Mouse (Mus musculus) forebrain, embryonic 15.5 days (tissue): ENCODE measurements around the gene Gm2381. TPM values are rescaled to one million over a fixed set of nuclear protein-coding genes. Genes with fewer than 3 reads are reported as not detected.
"Not testable (repeated sequence)": the region's sequence is repeated elsewhere in the genome, so short reads cannot be mapped to it uniquely, and the experiment has no call there.

Source experiments
- ATAC-seq: fragments of 200-750 bp; cut with Nextera tagmentation; replicated peaks from 2 replicates; pipeline ENCODE4 v1.8.0; 2017; ENCODE audit warnings: mild to moderate bottlenecking, moderate TSS enrichment, moderate library complexity
- H3K27ac ChIP-seq: fragments of 300-500 bp; sonication (generic); replicated peaks from 2 replicates; pipeline ENCODE4 v1.5.1; 2015; ENCODE audit warnings: mild to moderate bottlenecking, inconsistent platforms
- H3K27me3 ChIP-seq: fragments of 300-500 bp; sonication (generic); 2 replicates; pipeline ENCODE4 v1.6.1; 2015; ENCODE audit warnings: inconsistent platforms
- H3K36me3 ChIP-seq: fragments of 300-500 bp; sonication (generic); 2 replicates; pipeline ENCODE4 v1.6.1; 2015; ENCODE audit warnings: mild to moderate bottlenecking, inconsistent platforms
- H3K4me1 ChIP-seq: fragments of 300-500 bp; sonication (generic); 2 replicates; pipeline ENCODE4 v1.6.1; 2015; ENCODE audit warnings: inconsistent platforms
- H3K4me2 ChIP-seq: fragments of 300-500 bp; sonication (generic); replicated peaks from 2 replicates; pipeline ENCODE4 v1.6.1; 2015; ENCODE audit warnings: mild to moderate bottlenecking, inconsistent platforms
- H3K4me3 ChIP-seq: fragments of 300-500 bp; sonication (generic); 2 replicates; pipeline ENCODE4 v1.5.1; 2015; ENCODE audit warnings: mild to moderate bottlenecking, inconsistent platforms
- H3K9ac ChIP-seq: fragments of 300-500 bp; sonication (generic); replicated peaks from 2 replicates; pipeline ENCODE4 v1.6.1; 2015; ENCODE audit warnings: mild to moderate bottlenecking, inconsistent platforms
- H3K9me3 ChIP-seq: fragments of 300-500 bp; sonication (generic); 2 replicates; pipeline ENCODE4 v1.6.1; 2016; ENCODE audit warnings: inconsistent platforms
- WGBS: fragments of 180-500 bp; shearing (Covaris S2); methylation state at CpG from one replicate; pipeline ENCODE4 v1.1.7; 2015; ENCODE audit warnings: mixed read lengths; 5-methylcytosine and 5-hydroxymethylcytosine counted together
- polyA plus RNA-seq: library from polyadenylated mRNA; unstranded; fragments of >200 nt; fragmentation: Nextera tagmentation; extraction: Ambion mirVana; gene quantifications from 2 replicates; pipeline ENCODE4 v1.2.1, GENCODE M21; 2015

Gm2381 gene
- not detected in 2 replicates for polyA plus RNA-seq

DNA sequence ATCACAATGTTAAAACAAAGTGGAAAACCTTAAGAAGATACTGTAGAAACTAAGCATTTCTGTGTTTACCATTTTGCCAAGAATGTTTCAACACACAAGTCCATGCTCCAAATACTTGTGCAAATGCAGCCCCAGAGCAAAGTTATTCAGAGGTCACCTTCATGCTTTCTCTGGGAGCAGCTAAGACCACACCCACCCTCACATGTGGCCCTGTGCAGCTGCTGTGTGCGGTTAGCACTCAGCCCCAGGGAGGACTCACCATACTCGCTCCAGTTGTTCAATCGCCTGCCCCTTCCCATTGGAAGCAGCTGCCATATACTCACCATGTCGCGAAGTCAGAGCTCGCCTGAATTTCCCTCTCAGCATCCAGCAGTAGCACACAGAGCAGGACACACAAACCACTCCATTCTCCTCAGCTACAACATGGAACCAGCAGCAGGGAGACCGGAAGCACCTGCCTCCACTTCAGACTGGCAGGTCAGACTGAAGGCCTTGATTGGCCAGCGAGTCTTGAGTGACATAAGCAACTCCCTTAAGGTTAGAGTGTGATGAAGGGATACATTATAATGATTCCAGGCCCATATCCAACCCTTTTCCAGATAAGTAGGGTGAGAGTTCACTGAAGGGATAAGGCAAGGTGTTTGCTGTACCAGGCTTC lies at the start of gene Gm2381:
Gene Gm2381, minus strand, starts transcription at position 434 of the 658 bp plus-strand sequence.
- 89% methylated on average over 8 of the region's 8 CpGs for WGBS

DNA sequence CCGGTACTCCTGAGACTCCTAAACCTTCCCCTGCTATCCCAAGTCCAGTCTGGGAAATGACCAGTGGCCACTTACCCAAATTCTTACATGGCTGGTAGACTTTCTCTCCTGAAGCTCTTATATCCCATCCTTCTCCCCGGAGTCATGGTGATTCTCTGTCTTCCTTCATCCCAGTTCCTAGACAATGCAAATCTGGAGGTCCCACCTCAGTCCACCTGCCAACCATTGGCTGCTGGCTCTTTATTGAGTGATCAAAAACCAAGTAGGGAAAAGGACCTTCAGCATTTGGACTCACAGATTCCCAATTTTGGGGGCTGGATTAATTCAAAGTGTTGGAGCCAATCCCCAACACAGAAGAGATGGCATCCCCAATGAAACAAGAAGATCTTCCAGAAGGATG lies 31.0 kb upstream of the Gm2381 start:
- 83% methylated on average over 2 of the region's 2 CpGs for WGBS
- not testable (repeated sequence) for H3K4me3 ChIP-seq, H3K9ac ChIP-seq, H3K27me3 ChIP-seq, H3K4me1 ChIP-seq, H3K36me3 ChIP-seq, H3K4me2 ChIP-seq, ATAC-seq, H3K27ac ChIP-seq
- 0 out of 2 replicates have a peak, but pooled peaks cover 21% of the 10 kb centered on the region for H3K9me3 ChIP-seq

More for the DNA sequence above, at the start of gene Gm2381:
- not testable (repeated sequence) for H3K4me1 ChIP-seq, H3K9ac ChIP-seq, H3K27me3 ChIP-seq, H3K4me3 ChIP-seq, H3K27ac ChIP-seq, H3K36me3 ChIP-seq, ATAC-seq, H3K4me2 ChIP-seq
- H3K9me3 ChIP-seq, result peaks cover 19% of the 10 kb centered on the region; the same call in 1 of the 2 replicates

DNA sequence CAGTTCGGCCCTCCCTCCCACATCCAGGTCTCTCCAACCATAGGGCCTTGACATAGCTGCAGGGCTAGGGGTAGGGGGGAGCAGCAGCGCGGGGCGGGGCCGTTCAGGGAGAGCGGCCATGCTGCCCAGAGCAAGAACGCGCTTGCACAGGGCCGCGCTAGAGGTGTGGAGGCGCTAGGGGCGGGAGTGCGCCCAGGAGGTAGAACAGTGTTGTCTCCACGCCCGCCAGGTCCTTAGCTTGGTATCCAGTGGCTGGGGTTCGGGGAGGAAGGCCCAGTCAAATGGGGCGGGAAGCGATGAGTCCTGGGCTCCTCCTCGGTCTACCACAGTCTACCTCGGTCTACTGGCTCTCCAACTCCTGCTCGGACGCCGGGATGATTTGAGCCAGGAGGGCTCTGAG lies 11.1 kb upstream of the Gm2381 start:
- ATAC-seq, result no peak
- H3K4me3 ChIP-seq, result no peak overlapping the region
- no peak overlapping the region for H3K27ac ChIP-seq
- WGBS, result 48% methylated on average over 23 of the region's 23 CpGs
- H3K36me3 ChIP-seq, result no peaks in the 10 kb centered on the region
- no peak overlapping the region for H3K9ac ChIP-seq
- H3K27me3 ChIP-seq, result no peaks in the 10 kb centered on the region
- H3K4me1 ChIP-seq, result no peaks in the 10 kb centered on the region
- peaks cover 4% of the 10 kb centered on the region; the same call in 1 of the 2 replicates for H3K9me3 ChIP-seq
- H3K4me2 ChIP-seq, result no peak overlapping the region

DNA sequence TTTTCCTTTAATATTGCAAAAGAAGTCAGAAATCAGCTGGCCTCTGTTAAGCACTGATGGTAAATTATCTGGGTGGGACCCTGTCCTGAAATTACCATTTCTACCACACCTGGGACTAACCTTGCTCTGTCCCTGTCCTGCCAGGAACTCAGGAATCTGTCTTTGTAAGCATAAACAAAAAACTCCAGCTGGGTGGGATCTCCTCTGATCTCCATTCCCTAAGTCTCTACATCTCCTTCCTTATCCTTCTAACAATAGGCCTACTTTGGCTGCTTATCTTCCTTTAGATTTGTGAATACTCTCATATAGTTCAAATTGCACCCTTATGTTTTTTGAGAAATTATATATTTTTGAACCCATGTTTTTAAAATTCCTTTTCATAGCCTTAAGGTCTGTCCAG lies 28.7 kb downstream of the Gm2381 start:
- H3K27ac ChIP-seq, H3K36me3 ChIP-seq, H3K9ac ChIP-seq, H3K4me1 ChIP-seq, H3K4me2 ChIP-seq, H3K9me3 ChIP-seq, ATAC-seq, H3K4me3 ChIP-seq, H3K27me3 ChIP-seq: not testable (repeated sequence)

DNA sequence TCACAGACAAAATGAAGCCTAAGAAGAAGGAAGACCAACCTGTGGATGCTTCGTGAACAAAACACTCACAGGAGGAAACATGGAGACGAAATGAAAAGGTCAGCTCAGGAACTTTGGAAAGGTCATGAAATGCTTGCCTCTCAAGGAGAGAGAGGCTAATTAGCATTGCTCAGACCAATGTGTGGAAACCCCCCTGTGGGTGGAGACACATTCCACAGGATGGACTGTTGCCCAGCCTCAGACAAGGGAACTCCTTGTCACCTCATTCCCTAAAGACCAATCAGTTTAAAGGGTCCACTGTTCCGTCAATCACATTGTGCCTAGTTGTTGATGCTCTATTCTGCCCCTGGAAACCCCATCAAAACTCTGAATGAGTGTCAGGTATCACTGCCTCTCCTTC lies 34.8 kb downstream of the Gm2381 start:
- no peak overlapping the region for H3K27ac ChIP-seq
- H3K9me3 ChIP-seq, result 0 out of 2 replicates have a peak, but pooled peaks cover 3% of the 10 kb centered on the region
- no peak overlapping the region for H3K4me3 ChIP-seq
- 81% methylated on average over 3 of the region's 3 CpGs for WGBS
- H3K9ac ChIP-seq, result no peak overlapping the region
- H3K27me3 ChIP-seq, result no peaks in the 10 kb centered on the region
- no peaks in the 10 kb centered on the region for H3K4me1 ChIP-seq
- no peak overlapping the region for H3K4me2 ChIP-seq
- ATAC-seq, result no peak
- no peaks in the 10 kb centered on the region for H3K36me3 ChIP-seq

DNA sequence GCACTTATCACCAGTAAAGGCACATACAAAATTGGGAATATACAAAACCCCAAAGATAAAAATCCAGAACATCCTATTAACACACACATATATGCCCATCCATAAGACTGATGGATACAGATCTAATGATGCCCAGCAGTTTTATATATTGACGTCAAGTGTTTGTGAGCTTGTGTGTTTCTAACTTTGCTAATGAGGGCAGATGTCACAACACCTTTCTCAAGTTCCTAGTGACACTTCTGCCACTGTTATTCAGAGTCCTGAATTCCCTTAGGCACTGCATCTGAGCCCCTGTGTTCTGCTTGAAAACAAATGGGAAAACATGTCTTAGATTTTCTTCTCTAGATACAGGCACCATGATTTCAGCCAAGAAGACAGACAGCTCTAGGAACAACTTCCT lies 73.6 kb downstream of the Gm2381 start, which contains the start of gene Vmn2r62:
Gene Vmn2r62, minus strand, starts transcription at position 101 of the 400 bp plus-strand sequence.
- H3K27ac ChIP-seq, H3K36me3 ChIP-seq, H3K4me1 ChIP-seq, H3K4me3 ChIP-seq, H3K9ac ChIP-seq, H3K9me3 ChIP-seq, H3K4me2 ChIP-seq, H3K27me3 ChIP-seq, ATAC-seq: not testable (repeated sequence)
- no CpG with 5 or more reads among the region's 1 CpGs for WGBS

Other genes starting within 250 kb of the Gm2381 start
- gene Zfp976, start 224.6 kb downstream of the Gm2381 start, polyA plus RNA-seq, result 2.5 and 3.2 TPM in 2 replicates
- gene Zfp975, start 174.5 kb downstream of the Gm2381 start, polyA plus RNA-seq, result 5.3 and 5.4 TPM in 2 replicates
- gene Gm17067, start 140.2 kb downstream of the Gm2381 start, polyA plus RNA-seq, result not detected in 2 replicates
- gene Vmn2r62, start 73.7 kb downstream of the Gm2381 start, polyA plus RNA-seq, result not detected in 2 replicates
- gene Vmn2r63, start 66.6 kb upstream of the Gm2381 start, polyA plus RNA-seq, result not detected in 2 replicates
- not detected in 2 replicates for gene Gm9268, start 151.5 kb upstream of the Gm2381 start, polyA plus RNA-seq
- not detected in 2 replicates for gene Zfp936, start 247.0 kb upstream of the Gm2381 start, polyA plus RNA-seq